Mouse (Mus musculus): Measurements from ENCODE around the gene Olfr1042. TPM values are rescaled to one million over a fixed set of nuclear protein-coding genes. Genes with fewer than 3 reads are reported as not detected.
"Not testable (repeated sequence)": the region's sequence is repeated elsewhere in the genome, so short reads cannot be mapped to it uniquely, and the experiment has no call there.

Olfr1042 gene
- total and polyA plus RNA-seq, 3 experiments = not detected

DNA sequence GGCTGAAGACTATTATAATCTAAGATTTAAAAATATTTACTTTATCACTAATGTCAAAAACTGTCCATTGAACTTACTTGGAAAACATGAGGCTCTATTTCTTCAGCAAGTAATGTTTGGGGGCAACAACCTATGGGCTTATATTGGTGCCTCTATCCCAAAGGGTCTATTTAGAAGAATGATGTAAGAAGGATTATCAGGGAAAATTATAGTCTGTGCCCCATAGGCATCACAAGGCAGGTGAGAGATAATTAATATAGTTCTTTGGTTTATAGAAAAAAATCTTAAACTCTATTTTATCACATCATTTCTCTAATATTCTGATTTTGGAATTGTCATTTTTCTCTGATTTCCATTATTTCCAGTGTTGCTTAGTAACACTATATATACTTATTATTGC is 16.1 kb upstream of the Olfr1042 start, which contains the start of gene Olfr1044:
TSS of gene Olfr1044 (minus strand) at position 101 of the 400 bp plus-strand sequence.
- no peak within 1 kb of the TSS for H3K9ac ChIP-seq (ENCODE audit: insufficient read depth, low read depth)

DNA sequence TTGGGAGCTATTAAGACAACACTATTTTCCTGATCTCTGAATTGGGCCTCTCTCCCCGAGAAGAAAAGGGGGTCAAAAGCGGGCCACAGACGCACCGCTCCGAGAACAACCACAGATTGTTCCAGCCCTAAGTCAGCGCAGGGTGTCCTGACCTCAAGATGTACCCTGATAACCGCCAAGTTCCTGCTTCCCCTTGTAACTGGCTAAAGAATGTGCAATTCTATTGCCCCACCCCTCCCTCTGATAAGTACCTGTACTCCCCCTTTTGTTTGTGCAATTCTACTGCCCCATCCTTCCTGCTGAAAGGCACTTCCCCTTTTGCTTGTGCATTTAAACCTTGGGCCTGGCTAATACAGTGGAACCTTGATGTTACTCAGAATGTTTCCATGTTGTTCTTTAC is 13.8 kb upstream of the Olfr1042 start:
- in situ Hi-C loops (cut with MboI; ENCODE audit: low pct_ligation_motif_present, low pct_unique_long_range_greater_than_20kb, low sequenced_read_pairs); H3K36me3 ChIP-seq (replicated peaks in 1 of 2; ENCODE audit: control insufficient read depth in 1 of 2, insufficient read depth in 1 of 2, low read length in 1 of 2); H3K9ac ChIP-seq (ENCODE audit: insufficient read depth, low read depth); H3K27ac ChIP-seq (ENCODE audit: insufficient read depth, low read depth); H3K4me3 ChIP-seq (replicated peaks in 1 of 3; ENCODE audit: low read depth in 2 of 3, low read length in 2 of 3, poor library complexity in 1 of 3); H3K27me3 ChIP-seq (replicated peaks); H3K79me2 ChIP-seq (replicated peaks; ENCODE audit: control insufficient read depth, extremely low read depth, insufficient read depth, poor library complexity, severe bottlenecking); H3K4me2 ChIP-seq (ENCODE audit: insufficient read depth, low read depth, poor library complexity, severe bottlenecking); H3K4me1 ChIP-seq (ENCODE audit: control insufficient read depth in 1 of 2, insufficient read depth in 2 of 2); dilution Hi-C loops (cut with MboI; ENCODE audit: extremely low pct_ligation_motif_present, extremely low pct_unique_long_range_greater_than_20kb, low sequenced_read_pairs); DNase-seq (ENCODE audit: extremely low read depth): not testable (repeated sequence)
- H3K9me3 ChIP-seq (replicated peaks; ENCODE audit: low read length) = peaks cover 13% of the 10 kb centered on the region

More for the DNA sequence above, 16.1 kb upstream of the Olfr1042 start, which contains the start of gene Olfr1044:
- Histone ChIP-seq H3K27me3 (replicated peaks) (no peaks in the 10 kb centered on the region), H3K36me3 (replicated peaks in 1 of 2; ENCODE audit: control insufficient read depth in 1 of 2, insufficient read depth in 1 of 2, low read length in 1 of 2) (no peaks in the 10 kb centered on the region), H3K4me2 (ENCODE audit: insufficient read depth, low read depth, poor library complexity, severe bottlenecking) (no peak within 1 kb of the TSS), H3K27ac (ENCODE audit: insufficient read depth, low read depth) (no peak within 1 kb of the TSS), H3K4me1 (ENCODE audit: control insufficient read depth in 1 of 2, insufficient read depth in 2 of 2) (no peaks in the 10 kb centered on the region), H3K4me3 (replicated peaks in 1 of 3; ENCODE audit: low read depth in 2 of 3, low read length in 2 of 3, poor library complexity in 1 of 3) (no peak within 1 kb of the TSS), H3K9me3 (replicated peaks; ENCODE audit: low read length) (peaks cover 14% of the 10 kb centered on the region), H3K79me2 (replicated peaks; ENCODE audit: control insufficient read depth, extremely low read depth, insufficient read depth, poor library complexity, severe bottlenecking) (no peaks in the 10 kb centered on the region)
- in situ Hi-C loops (cut with MboI; ENCODE audit: low pct_ligation_motif_present, low pct_unique_long_range_greater_than_20kb, low sequenced_read_pairs) (no loop called here), dilution Hi-C loops (cut with MboI; ENCODE audit: extremely low pct_ligation_motif_present, extremely low pct_unique_long_range_greater_than_20kb, low sequenced_read_pairs) (no loop called here)
- no peak for DNase-seq (ENCODE audit: extremely low read depth)
- TF ChIP-seq MYC (IDR thresholded peaks at IDR 0.05; ENCODE audit: low read depth, low read length) (no peak), CTCF (conservative IDR thresholded peaks at IDR 0.05 in 1 of 2, IDR thresholded peaks at IDR 0.05 in 1 of 2; ENCODE audit: low read depth in 2 of 2, low read length in 2 of 2) (no peak), E2F4 (IDR thresholded peaks at IDR 0.05; ENCODE audit: insufficient replicate concordance, low read depth, low read length) (no peak), MEF2A (IDR thresholded peaks at IDR 0.05; ENCODE audit: borderline replicate concordance, low read depth, low read length) (no peak), RAD21 (IDR thresholded peaks at IDR 0.05; ENCODE audit: low read depth, low read length) (no peak), ZC3H11A (IDR thresholded peaks at IDR 0.05; ENCODE audit: low read depth, low read length) (no peak), BHLHE40 (IDR thresholded peaks at IDR 0.05; ENCODE audit: low read depth, low read length) (no peak), RCOR1 (conservative IDR thresholded peaks at IDR 0.05; ENCODE audit: low read depth, low read length) (no peak), UBTF (IDR thresholded peaks at IDR 0.05; ENCODE audit: low read depth, low read length) (no peak), MXI1 (IDR thresholded peaks at IDR 0.05; ENCODE audit: low read depth, low read length) (no peak), CHD1 (IDR thresholded peaks at IDR 0.05; ENCODE audit: low read depth, low read length) (no peak), GABPA (IDR thresholded peaks at IDR 0.05; ENCODE audit: insufficient replicate concordance, low read depth, low read length) (no peak), PAX5 (IDR thresholded peaks at IDR 0.05; ENCODE audit: low read length) (no peak), MAZ (IDR thresholded peaks at IDR 0.05; ENCODE audit: low read depth, low read length) (no peak), MAFK (IDR thresholded peaks at IDR 0.05; ENCODE audit: insufficient replicate concordance, low read length) (no peak), SIN3A (IDR thresholded peaks at IDR 0.05; ENCODE audit: low read length) (no peak), EP300 (IDR thresholded peaks at IDR 0.05; ENCODE audit: low read length) (no peak), ZNF384 (IDR thresholded peaks at IDR 0.05; ENCODE audit: low read depth, low read length) (no peak), NRF1 (IDR thresholded peaks at IDR 0.05; ENCODE audit: low read depth, low read length) (no peak), ELF1 (IDR thresholded peaks at IDR 0.05; ENCODE audit: low read depth, low read length) (no peak)
